Mouse (Mus musculus) adrenal gland, adult (tissue): ENCODE measurements around the gene Hs3st3b1.

ENCODE experiments used
- DNase-seq, 2 experiments: peaks; one replicate each; pipeline ENCODE4 v3.0.0; 2022 to 2023; ENCODE audit warnings: low spot score in 1 of 2; ENCODE audit not compliant: inconsistent age in 2 of 2

Gene Hs3st3b1

DNA sequence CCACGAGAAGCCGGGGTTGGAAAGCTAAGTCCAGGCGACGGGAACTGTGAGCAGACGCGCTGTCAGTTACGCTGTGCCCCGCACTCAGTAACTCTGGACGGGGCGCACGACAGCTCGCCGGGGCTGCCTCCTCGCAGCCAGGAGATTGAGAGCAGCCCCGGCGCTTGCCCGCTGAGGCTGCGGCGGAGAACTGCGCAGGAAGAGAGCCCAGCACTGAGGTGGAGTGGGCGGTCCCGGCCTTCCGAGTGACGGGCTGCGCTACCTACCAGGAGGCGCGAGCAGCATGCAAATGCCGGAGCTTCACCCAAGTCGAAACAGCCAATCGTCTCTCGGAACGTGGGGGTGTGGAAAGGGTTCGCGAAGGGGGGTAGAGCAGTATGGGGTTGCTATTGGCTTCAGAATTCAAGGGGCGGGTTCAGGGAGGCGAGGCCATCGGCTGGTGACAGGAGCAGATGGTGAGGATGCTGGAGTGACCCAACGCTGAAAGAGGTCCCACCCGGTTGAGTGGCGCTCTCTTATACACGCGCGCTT lies at the start of gene Hs3st3b1:
Gene Hs3st3b1 (minus strand): TSS at position 200 of the 531 bp plus-strand sequence.
- peak; percentile 93 to 98 for DNase-seq

- DNase-seq, result no peak
Observed at GRCm38 (mm10) chr11:63971462-63971861, 49.4 kb upstream of the Hs3st3b1 start.

DNA sequence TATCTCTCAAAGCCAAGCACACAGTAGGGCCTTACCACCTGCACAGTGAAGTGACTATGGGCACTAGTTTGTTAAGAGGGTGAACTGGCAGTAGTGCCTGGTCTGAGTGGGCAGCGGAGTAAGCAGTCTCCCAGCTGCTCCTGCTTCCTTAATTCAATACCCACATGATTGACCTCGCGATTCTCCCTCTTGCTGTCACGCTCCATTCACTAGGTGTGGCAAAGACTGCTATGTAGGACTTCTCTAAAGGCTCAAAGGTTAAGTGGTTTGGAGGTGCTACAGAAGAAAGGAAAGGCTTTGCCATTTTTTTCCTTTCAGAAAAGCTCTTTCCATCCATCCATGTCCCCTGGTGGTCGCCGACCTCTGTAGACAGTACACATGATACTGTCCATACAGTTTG lies 48.7 kb upstream of the Hs3st3b1 start:
- DNase-seq, result no peak

GRCm38 (mm10) chr11:63969205-63969910 lies 47.3 kb upstream of the Hs3st3b1 start:
- no peak for DNase-seq

GRCm38 (mm10) chr11:63968388-63969035 lies 46.4 kb upstream of the Hs3st3b1 start:
- DNase-seq, result no peak

- DNase-seq, result no peak
Observed at GRCm38 (mm10) chr11:63967641-63968387, 45.7 kb upstream of the Hs3st3b1 start.

DNA sequence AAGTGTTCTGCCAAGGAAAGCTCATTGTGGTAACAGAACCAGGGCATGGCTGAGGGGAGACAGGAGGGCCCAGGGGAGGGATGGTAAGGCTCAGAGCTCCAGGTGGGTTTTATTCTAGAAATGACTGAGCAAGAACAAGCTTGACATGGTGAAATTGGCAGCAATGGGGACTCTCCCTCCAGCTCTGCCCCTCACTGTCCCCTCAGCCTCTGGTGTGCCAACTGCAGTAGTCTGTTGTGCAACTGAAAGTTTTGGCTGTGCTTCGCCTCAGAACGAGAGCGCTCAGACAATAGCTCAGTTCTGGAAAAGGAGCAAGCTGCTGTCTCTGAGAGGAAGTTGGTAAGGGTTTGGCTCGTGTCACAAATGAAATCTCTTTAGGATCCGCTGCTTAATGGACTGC lies 43.3 kb upstream of the Hs3st3b1 start:
- DNase-seq, result no peak

- peak; percentile 27 to 65 for DNase-seq
Observed at GRCm38 (mm10) chr11:63957207-63957606, 35.1 kb upstream of the Hs3st3b1 start.

DNA sequence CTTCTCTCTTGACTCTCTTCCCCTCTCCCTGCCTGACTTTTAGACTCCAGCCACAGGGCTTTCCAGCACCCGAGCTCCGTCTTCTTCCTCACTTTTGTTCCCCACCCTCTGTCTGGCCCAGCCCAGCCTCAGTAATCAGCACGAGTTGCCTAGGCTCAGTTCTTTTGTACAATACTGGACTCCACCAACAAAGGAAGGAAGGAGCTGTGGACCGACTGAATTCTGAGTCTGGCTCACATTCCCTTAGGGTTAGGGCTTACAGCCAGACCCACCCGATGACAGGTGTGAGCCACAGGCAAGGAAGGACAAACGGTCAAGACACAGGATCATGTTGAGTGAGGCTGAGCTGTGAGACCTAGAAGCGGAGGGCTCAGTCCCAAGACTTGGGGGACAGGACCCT lies 34.7 kb upstream of the Hs3st3b1 start:
- no peak for DNase-seq

- no peak for DNase-seq
Observed at GRCm38 (mm10) chr11:63953887-63954286, 31.8 kb upstream of the Hs3st3b1 start.

DNA sequence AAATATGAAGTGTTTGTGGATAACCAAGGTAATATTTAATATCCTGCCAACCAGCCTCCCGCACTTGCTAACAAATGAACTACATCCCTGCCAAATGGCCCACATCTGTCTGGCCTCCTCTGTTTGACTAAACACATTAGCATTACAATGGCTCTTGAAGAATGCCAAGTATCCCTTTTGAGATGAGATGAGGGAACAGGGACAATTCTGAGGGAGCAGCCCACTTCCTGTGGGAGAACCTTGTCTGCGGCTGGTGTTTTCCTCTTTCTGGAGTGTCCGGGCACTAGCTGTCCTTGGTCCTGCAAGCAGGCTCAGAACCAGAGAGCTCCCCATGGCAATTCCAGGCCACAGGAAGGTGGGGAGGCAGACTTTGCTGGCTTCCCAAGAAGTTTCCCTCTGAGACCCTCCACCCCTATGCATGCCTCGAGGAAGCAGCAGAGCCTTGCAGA lies 30.7 kb upstream of the Hs3st3b1 start:
- no peak for DNase-seq

- DNase-seq, result peak; percentile 22 to 56
Observed at GRCm38 (mm10) chr11:63951831-63952631, 29.9 kb upstream of the Hs3st3b1 start.

DNA sequence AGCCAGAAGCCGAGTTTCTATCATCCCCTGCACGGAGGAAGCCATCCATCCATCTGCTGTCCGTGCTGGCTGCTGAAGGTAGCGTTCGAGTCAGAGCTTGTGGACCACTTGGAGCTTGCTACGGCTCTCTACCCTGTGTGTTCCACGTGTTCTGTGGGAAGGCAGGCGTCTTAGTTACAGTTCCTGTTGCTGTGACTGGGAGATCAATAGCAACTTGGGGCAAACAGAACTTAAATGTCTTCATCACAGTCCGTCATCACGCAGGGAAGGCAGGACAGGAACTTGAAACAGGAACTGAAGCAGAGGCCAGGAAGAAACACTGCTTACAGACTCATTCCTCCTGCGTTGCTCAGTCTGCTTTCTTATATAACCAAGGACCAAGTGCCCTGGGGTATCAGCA lies 26.3 kb upstream of the Hs3st3b1 start:
- no peak for DNase-seq

GRCm38 (mm10) chr11:63947024-63947423 lies 24.9 kb upstream of the Hs3st3b1 start:
- no peak for DNase-seq

DNA sequence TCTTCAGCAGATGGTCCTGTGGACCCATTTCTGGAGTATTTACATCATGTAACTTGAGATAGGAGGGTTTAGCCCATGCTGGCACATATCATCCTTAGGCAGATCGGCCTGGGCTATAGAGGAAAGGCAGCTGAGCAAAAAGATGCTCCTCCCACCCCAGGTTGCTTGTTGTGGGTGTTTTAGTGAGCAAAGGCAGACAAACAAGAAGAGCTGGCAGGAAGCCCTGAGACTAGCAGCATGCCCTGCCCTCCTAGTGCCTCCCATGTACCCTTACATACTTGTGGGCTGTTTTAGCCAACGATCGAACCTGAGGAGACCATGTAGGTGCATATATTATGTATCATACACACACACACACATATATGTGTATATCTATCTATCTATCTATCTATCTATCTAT lies 21.9 kb upstream of the Hs3st3b1 start:
- DNase-seq, result no peak

- DNase-seq, result no peak
Observed at GRCm38 (mm10) chr11:63943268-63943890, 21.3 kb upstream of the Hs3st3b1 start.

DNA sequence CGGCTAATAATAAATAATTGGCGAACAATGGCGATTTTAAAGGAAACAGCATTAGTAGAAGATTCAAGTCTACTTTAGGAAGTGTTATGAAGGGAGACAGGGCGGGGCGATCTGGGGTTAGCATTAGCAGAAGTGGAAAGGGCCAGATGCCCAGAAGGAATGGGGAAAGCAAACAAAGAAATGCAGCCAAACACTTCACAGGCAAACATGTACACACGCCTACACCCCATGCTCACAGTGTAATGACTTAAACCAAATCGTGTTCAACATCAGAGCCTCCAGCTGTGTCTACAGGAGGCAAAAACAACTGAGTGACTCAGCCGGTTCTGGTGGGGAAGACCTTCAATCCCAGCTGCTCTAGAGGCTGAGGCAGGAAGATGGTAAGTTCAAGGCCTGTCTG lies 20.1 kb upstream of the Hs3st3b1 start:
- no peak for DNase-seq

DNA sequence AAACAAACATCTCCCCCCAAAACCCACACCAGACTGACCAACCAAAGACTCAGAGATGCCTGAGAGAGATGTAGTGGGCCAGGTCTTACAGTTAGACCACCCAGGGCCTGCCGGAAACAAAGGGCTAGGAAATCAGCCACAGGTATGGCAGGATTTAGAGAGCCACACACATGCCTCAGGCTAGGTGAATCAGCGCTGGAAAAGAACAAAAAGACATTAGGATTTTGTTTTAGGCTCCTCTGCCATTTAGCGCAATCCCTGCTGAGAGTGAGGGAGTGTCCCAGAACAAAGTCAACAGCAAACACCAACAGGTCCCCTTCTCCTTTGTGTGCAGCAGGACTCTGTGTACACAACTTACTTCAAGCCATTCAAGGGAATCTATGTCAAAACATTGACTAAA lies 14.6 kb upstream of the Hs3st3b1 start:
- DNase-seq, result no peak

DNA sequence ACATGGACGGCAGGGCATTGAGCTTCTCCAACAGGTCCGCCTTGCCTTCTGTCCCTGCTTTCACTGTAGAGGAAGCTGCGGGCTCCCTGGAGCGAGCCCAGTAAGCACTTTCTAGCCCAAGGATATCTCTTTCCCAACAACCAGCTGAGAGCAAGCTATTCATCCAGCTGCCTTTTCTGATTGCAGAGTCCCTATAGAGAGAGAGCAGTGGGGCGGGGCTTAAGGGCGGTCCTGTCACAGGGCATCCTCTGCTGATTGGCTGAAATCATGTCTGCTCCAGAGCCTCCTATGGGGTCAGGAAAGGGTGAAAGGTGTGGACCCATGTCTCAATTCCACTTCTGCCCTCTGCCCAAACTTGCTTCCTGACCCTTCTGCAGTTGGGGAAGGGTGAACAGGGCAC lies 4.8 kb upstream of the Hs3st3b1 start:
- DNase-seq, result no peak

DNA sequence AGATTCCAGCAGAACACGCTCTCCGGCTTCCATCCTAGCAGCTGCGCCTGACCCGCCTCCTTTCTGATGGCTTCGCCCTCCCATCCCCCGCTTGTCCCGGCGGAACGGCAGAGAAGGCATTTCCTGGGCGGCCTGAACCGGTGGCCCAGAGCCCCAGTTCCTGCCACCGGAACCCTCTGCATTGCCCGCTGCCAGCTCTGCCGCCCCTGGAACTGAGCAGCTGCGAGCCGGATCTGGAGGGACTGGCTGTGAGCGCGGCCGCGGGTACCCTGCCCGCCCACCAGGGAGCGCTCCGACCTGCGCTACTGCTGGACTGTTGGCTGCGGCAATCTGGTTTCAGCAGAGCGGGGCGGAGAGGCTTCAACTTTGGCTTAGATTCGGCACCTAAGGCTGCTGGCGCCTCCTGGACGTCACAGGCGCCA lies 3.1 kb upstream of the Hs3st3b1 start:
- peak; percentile 75 to 94 for DNase-seq
